Mouse (Mus musculus) olfactory bulb, adult 2 months (tissue): ENCODE data around the gene Scaf4. TPM values are rescaled to one million over a fixed set of nuclear protein-coding genes. Genes with fewer than 3 reads are reported as not detected.
"Not testable (repeated sequence)": the region's sequence is repeated elsewhere in the genome, so short reads cannot be mapped to it uniquely, and the experiment has no call there.

Experiments
- H3K27ac ChIP-seq: fragments of 200-500 bp; 2 replicates; pipeline ENCODE4 v1.5.1; 2012; ENCODE audit warnings: low read depth, low read length; ENCODE audit not compliant: insufficient read depth
- H3K4me1 ChIP-seq: fragments of 200-500 bp; 2 replicates; pipeline ENCODE4 v1.6.1; 2012; ENCODE audit warnings: low read length; ENCODE audit not compliant: control insufficient read depth, insufficient read depth
- H3K4me3 ChIP-seq: fragments of 200-500 bp; 2 replicates; pipeline ENCODE4 v1.5.1; 2012; ENCODE audit warnings: mild to moderate bottlenecking, low read depth, low read length, moderate library complexity; ENCODE audit not compliant: insufficient read depth
- CTCF ChIP-seq: fragments of 200-500 bp; IDR thresholded peaks from 2 replicates; pipeline ENCODE4 v1.5.1; 2012; ENCODE audit warnings: low read depth, mild to moderate bottlenecking, low read length, moderate library complexity; ENCODE audit not compliant: insufficient read depth
- POLR2A ChIP-seq: fragments of 200-500 bp; IDR thresholded peaks from 2 replicates; pipeline ENCODE4 v1.6.1; 2012; ENCODE audit warnings: mild to moderate bottlenecking, low read depth, low read length, moderate library complexity; ENCODE audit not compliant: insufficient read depth
- WGBS: fragments of 180-500 bp; shearing (Covaris S2); methylation state at CpG from one replicate; pipeline ENCODE4 v1.1.7; 2018; 5-methylcytosine and 5-hydroxymethylcytosine counted together
- polyA plus RNA-seq: library from polyadenylated mRNA; stranded (reverse); fragments of >200 nt; gene quantifications from 2 replicates; pipeline ENCODE4 v1.2.4, GENCODE M21; 2012; ENCODE audit warnings: low replicate concordance; ENCODE audit not compliant: missing spikeins, insufficient read depth, insufficient read length

The Scaf4 gene
- polyA plus RNA-seq, 1 experiment, result not detected

GRCm38 (mm10) chr16:90216414-90216813, 67.9 kb downstream of the Scaf4 start:
- no peak overlapping the region for H3K27ac ChIP-seq
- H3K4me1 ChIP-seq, result no peaks in the 10 kb centered on the region
- no peak for TF ChIP-seq CTCF
- WGBS, result 95% methylated on average over 2 of the region's 2 CpGs
- H3K4me3 ChIP-seq, result no peak overlapping the region

- not testable (repeated sequence) for H3K4me3 ChIP-seq, H3K27ac ChIP-seq, H3K4me1 ChIP-seq
- whole genome bisulfite sequencing, result 92% methylated on average over 5 of the region's 5 CpGs
Observed at GRCm38 (mm10) chr16:90215879-90216278, 68.4 kb downstream of the Scaf4 start.

- H3K27ac ChIP-seq, result no peak overlapping the region
- no peaks in the 10 kb centered on the region for H3K4me1 ChIP-seq
- TF ChIP-seq POLR2A (no peak), CTCF (no peak)
- H3K4me3 ChIP-seq, result no peak overlapping the region
- 92% methylated on average over 11 of the region's 11 CpGs for WGBS
Observed at GRCm38 (mm10) chr16:90214731-90215565, 69.4 kb downstream of the Scaf4 start.

GRCm38 (mm10) chr16:90213477-90214339, 70.6 kb downstream of the Scaf4 start:
- Histone ChIP-seq H3K4me1 (no peaks in the 10 kb centered on the region), H3K4me3 (no peak overlapping the region), H3K27ac (no peak overlapping the region)
- WGBS, result 85% methylated on average over 12 of the region's 12 CpGs
- no peak for TF ChIP-seq POLR2A
- no peak for TF ChIP-seq CTCF

- TF ChIP-seq POLR2A (no peak), CTCF (no peak)
- no peaks in the 10 kb centered on the region for H3K4me1 ChIP-seq
- WGBS, result 85% methylated on average over 8 of the region's 8 CpGs
- H3K4me3 ChIP-seq, result no peak overlapping the region
- H3K27ac ChIP-seq, result no peak overlapping the region
Observed at GRCm38 (mm10) chr16:90211767-90212166, 72.5 kb downstream of the Scaf4 start.

- TF ChIP-seq CTCF (no peak), POLR2A (no peak)
- Histone ChIP-seq H3K4me3 (no peak overlapping the region), H3K27ac (no peak overlapping the region), H3K4me1 (no peaks in the 10 kb centered on the region)
- WGBS, result 83% methylated on average over 10 of the region's 10 CpGs
Observed at GRCm38 (mm10) chr16:90210717-90211116, 73.6 kb downstream of the Scaf4 start.

- H3K27ac ChIP-seq, result no peak overlapping the region
- 86% methylated on average over 3 of the region's 3 CpGs for WGBS
- no peak overlapping the region for H3K4me3 ChIP-seq
- H3K4me1 ChIP-seq, result no peaks in the 10 kb centered on the region
- TF ChIP-seq CTCF, result no peak
- TF ChIP-seq POLR2A, result no peak
Observed at GRCm38 (mm10) chr16:90208996-90209395, 75.3 kb downstream of the Scaf4 start.

- no peak for TF ChIP-seq CTCF
- no peak for TF ChIP-seq POLR2A
- no peak overlapping the region for H3K4me3 ChIP-seq
- no peak overlapping the region for H3K27ac ChIP-seq
- 98% methylated on average over 2 of the region's 2 CpGs for WGBS
- H3K4me1 ChIP-seq, result peaks cover 6% of the 10 kb centered on the region; the same call in 1 of the 2 replicates
Observed at GRCm38 (mm10) chr16:90204868-90205267, 79.4 kb downstream of the Scaf4 start.
